Mouse (Mus musculus) lung, embryonic 15.5 days (tissue): ENCODE data around the gene Dst. TPM values are rescaled to one million over a fixed set of nuclear protein-coding genes. Genes with fewer than 3 reads are reported as not detected.

ENCODE experiments used
- ATAC-seq: fragments of 200-750 bp; cut with Nextera tagmentation; 2 replicates; pipeline ENCODE4 v1.8.0; 2017; ENCODE audit warnings: moderate number of reproducible peaks, borderline replicate concordance; ENCODE audit not compliant: low FRiP score, low TSS enrichment; ENCODE audit errors: extremely low read depth
- H3K27ac ChIP-seq: fragments of 300-500 bp; sonication (generic); 2 replicates; pipeline ENCODE4 v1.5.1; 2015; ENCODE audit warnings: moderate library complexity, mild to moderate bottlenecking, inconsistent platforms
- H3K27me3 ChIP-seq: fragments of 300-500 bp; sonication (generic); 2 replicates; pipeline ENCODE4 v1.6.1; 2015; ENCODE audit warnings: inconsistent platforms
- H3K36me3 ChIP-seq: fragments of 300-500 bp; sonication (generic); 2 replicates; pipeline ENCODE4 v1.6.1; 2015; ENCODE audit warnings: inconsistent platforms
- H3K4me1 ChIP-seq: fragments of 300-500 bp; sonication (generic); 2 replicates; pipeline ENCODE4 v1.6.1; 2015; ENCODE audit warnings: inconsistent platforms
- H3K4me2 ChIP-seq: fragments of 300-500 bp; sonication (generic); 2 replicates; pipeline ENCODE4 v1.6.1; 2015; ENCODE audit warnings: inconsistent platforms, mild to moderate bottlenecking, moderate library complexity
- H3K4me3 ChIP-seq: fragments of 300-500 bp; sonication (generic); 2 replicates; pipeline ENCODE4 v1.5.1; 2015; ENCODE audit warnings: mild to moderate bottlenecking, inconsistent platforms
- H3K9ac ChIP-seq: fragments of 300-500 bp; sonication (generic); 2 replicates; pipeline ENCODE4 v1.6.1; 2015; ENCODE audit warnings: inconsistent platforms
- H3K9me3 ChIP-seq: fragments of 300-500 bp; sonication (generic); 2 replicates; pipeline ENCODE4 v1.6.1; 2016; ENCODE audit warnings: inconsistent platforms
- WGBS: fragments of 180-500 bp; shearing (Covaris S2); methylation state at CpG from one replicate; pipeline ENCODE4 v1.1.7; 2015; 5-methylcytosine and 5-hydroxymethylcytosine counted together
- microRNA-seq: library from miRNA; unstranded; fragments of <30 nt; microRNA quantifications from one replicate; pipeline ENCODE4, GENCODE M21; 2016
- polyA plus RNA-seq: library from polyadenylated mRNA; unstranded; fragments of >200 nt; fragmentation: Nextera tagmentation; extraction: Ambion mirVana; gene quantifications from 2 replicates; pipeline ENCODE4 v1.2.1, GENCODE M21; 2015

Dst gene
- polyA plus RNA-seq, 1 experiment from 2014 or later, result 15.2 TPM

DNA sequence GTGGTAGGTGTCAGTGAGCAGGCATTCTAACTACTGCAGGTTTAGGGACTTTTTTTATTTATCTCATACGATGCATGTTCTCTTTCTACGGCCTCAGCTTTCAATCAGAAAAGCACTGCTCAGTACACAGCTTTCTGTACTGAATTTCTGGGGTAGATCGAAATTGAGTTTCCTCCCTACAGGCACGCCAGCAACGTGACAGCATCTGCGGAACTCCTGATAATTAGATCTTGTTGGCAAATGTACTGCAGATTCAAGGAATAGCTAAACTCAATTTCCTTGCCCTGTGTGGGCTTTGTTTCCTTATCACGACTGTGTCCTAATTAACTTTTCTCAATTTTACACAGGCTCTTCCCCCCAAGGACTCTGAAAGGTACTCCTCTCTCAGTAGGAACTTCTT is 416.2 kb downstream of the Dst start:
- ATAC-seq, result no peak
- peaks cover 10% of the 10 kb centered on the region for H3K4me1 ChIP-seq
- WGBS, result 74% methylated on average over 7 of the region's 7 CpGs

DNA sequence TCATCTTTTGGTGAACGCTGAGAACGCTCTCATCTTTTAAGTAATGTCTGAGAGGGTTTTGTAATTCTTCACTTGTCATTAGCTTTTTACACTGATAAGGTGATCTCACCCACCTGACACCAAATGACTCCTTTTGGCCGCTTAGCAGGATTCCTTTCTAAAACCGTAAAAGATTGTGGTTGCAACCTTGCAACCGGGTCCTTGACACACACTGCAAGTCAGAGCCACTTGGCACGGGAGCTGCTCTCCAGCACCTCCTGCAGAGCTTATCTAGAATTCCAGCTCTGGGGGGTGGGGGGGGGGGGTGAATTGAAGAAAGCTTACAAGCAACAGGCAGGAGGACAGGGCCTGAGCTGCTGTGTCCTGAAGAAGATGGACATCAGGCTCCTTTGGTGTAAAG is 420.6 kb downstream of the Dst start:
- H3K9ac ChIP-seq, result no peak overlapping the region
- H3K27ac ChIP-seq, result no peak overlapping the region
- peaks cover 10% of the 10 kb centered on the region for H3K4me1 ChIP-seq
- no peak overlapping the region for H3K4me2 ChIP-seq
- H3K9me3 ChIP-seq, result no peaks in the 10 kb centered on the region
- H3K4me3 ChIP-seq, result no peak overlapping the region
- ATAC-seq, result no peak
- no peaks in the 10 kb centered on the region for H3K27me3 ChIP-seq
- 52% methylated on average over 6 of the region's 6 CpGs for WGBS
- no peaks in the 10 kb centered on the region for H3K36me3 ChIP-seq

More for the DNA sequence above, 416.2 kb downstream of the Dst start:
- H3K9me3 ChIP-seq, result no peaks in the 10 kb centered on the region
- no peaks in the 10 kb centered on the region for H3K27me3 ChIP-seq
- H3K9ac ChIP-seq, result no peak overlapping the region
- H3K4me3 ChIP-seq, result no peak overlapping the region
- no peak overlapping the region for H3K27ac ChIP-seq
- H3K36me3 ChIP-seq, result no peaks in the 10 kb centered on the region
- H3K4me2 ChIP-seq, result no peak overlapping the region

DNA sequence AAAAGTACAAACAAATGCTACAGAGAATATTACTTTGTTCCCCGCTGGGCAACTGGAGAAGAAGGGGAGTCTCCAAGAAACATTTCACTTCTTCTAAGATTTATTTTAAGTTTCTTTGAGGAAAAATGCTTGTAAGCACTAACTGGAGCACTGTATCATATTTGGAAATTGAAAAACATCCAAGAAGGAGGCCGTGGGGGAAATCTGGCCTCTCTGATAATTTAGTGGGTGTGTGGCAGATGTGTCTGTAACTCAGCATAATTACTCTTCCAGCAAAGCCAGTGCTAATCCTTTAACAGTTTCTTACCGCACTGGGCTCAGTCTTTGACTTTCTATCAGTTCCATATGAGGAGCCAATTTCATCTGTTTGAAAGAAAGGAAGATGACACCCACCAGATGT is 423.7 kb downstream of the Dst start:
- Histone ChIP-seq H3K4me1 (peaks cover 5% of the 10 kb centered on the region), H3K36me3 (no peaks in the 10 kb centered on the region), H3K27me3 (no peaks in the 10 kb centered on the region), H3K27ac (no peak overlapping the region; the same call in 1 of the 2 replicates), H3K4me2 (no peak overlapping the region), H3K9ac (no peak overlapping the region), H3K9me3 (no peaks in the 10 kb centered on the region), H3K4me3 (no peak overlapping the region)
- WGBS, result 42% methylated on average over 3 of the region's 3 CpGs
- ATAC-seq, result no peak

Small RNA genes within 50 kb of the gene (microRNA-seq; reads per million reads assigned to microRNA genes)
- gene Mir6896, result not detected

Other genes starting within 250 kb of the Dst start
- gene Prim2, start 238.4 kb upstream of the Dst start, polyA plus RNA-seq, result 39.9 and 45.1 TPM in 2 replicates
- 23.5 and 23.8 TPM in 2 replicates for gene Rab23, start 188.3 kb upstream of the Dst start, polyA plus RNA-seq
- 42.7 and 42.9 TPM in 2 replicates for gene Bag2, start 150.4 kb upstream of the Dst start, polyA plus RNA-seq
- 23.0 and 23.8 TPM in 2 replicates for gene Zfp451, start 93.6 kb upstream of the Dst start, polyA plus RNA-seq
- 0.55 and 0.62 TPM in 2 replicates for gene Bend6, start 409 bp upstream of the Dst start, polyA plus RNA-seq